Mouse (Mus musculus) c-Kit-positive CD71-negative TER-119-negative erythroid progenitor cells, embryonic 14.5 days (primary cell): ENCODE data around the gene Olfr1137.

Experiments used
- DNase-seq: peaks from one replicate; pipeline ENCODE4 v3.0.0-alpha.2; 2013; ENCODE audit warnings: low read depth

Gene Olfr1137

GRCm38 (mm10) chr2:87713079-87713478 is at the start of gene Olfr1137:
Gene Olfr1137 (minus strand): TSS chr2:87713179.
- no peak for DNase-seq

- no peak for DNase-seq
These were observed 40.9 kb upstream of the Olfr1137 start, which contains the start of gene Olfr1141 for GRCm38 (mm10) chr2:87753891-87754290. Gene Olfr1141 (minus strand): TSS chr2:87753991.

GRCm38 (mm10) chr2:87743452-87743851 is 30.5 kb upstream of the Olfr1137 start, which contains the start of gene Olfr1140:
Gene Olfr1140 (plus strand): TSS chr2:87743752.
- DNase-seq, result no peak

GRCm38 (mm10) chr2:87739878-87740277 is 26.9 kb upstream of the Olfr1137 start, which contains the start of gene Olfr1138:
Gene Olfr1138 (minus strand): TSS chr2:87739978.
- no peak for DNase-seq

GRCm38 (mm10) chr2:87693847-87694246 is 19.1 kb downstream of the Olfr1137 start, which contains the start of gene Olfr1136:
Gene Olfr1136 (minus strand): TSS chr2:87693947.
- DNase-seq, result no peak

- DNase-seq, result no peak
These were observed 39.4 kb downstream of the Olfr1137 start, which contains the start of gene Olfr1135 for GRCm38 (mm10) chr2:87673564-87673963. Gene Olfr1135 (minus strand): TSS chr2:87673664.
